Mouse (Mus musculus) stomach, embryonic 16.5 days (tissue): ENCODE results near the gene Vwce. TPM values are rescaled to one million over a fixed set of nuclear protein-coding genes. Genes with fewer than 3 reads are reported as not detected.

ENCODE experiments used
- ATAC-seq: fragments of 200-750 bp; cut with Nextera tagmentation; 2 replicates; pipeline ENCODE4 v1.8.0; 2017; ENCODE audit warnings: moderate number of reproducible peaks, moderate TSS enrichment; ENCODE audit not compliant: insufficient read depth, low FRiP score
- H3K27ac ChIP-seq: fragments of 300-500 bp; sonication (generic); 2 replicates; pipeline ENCODE4 v1.5.1; 2014; ENCODE audit warnings: low read length
- H3K27me3 ChIP-seq: fragments of 300-500 bp; sonication (generic); 2 replicates; pipeline ENCODE4 v1.6.1; 2014; ENCODE audit warnings: low read length, control low read depth, mixed read lengths; ENCODE audit not compliant: control insufficient read depth, insufficient read depth
- H3K36me3 ChIP-seq: fragments of 300-500 bp; sonication (generic); 2 replicates; pipeline ENCODE4 v1.6.1; 2014; ENCODE audit warnings: low read length; ENCODE audit not compliant: control insufficient read depth, insufficient read depth
- H3K4me1 ChIP-seq: fragments of 300-500 bp; sonication (generic); 2 replicates; pipeline ENCODE4 v1.6.1; 2014; ENCODE audit warnings: low read length, control low read depth, mixed read lengths; ENCODE audit not compliant: control insufficient read depth, insufficient read depth
- H3K4me2 ChIP-seq: fragments of 300-500 bp; sonication (generic); 2 replicates; pipeline ENCODE4 v1.6.1; 2014; ENCODE audit warnings: low read depth, low read length, mixed read lengths
- H3K4me3 ChIP-seq: fragments of 300-500 bp; sonication (generic); replicated peaks from 2 replicates; pipeline ENCODE4 v1.5.1; 2014; ENCODE audit warnings: mild to moderate bottlenecking, low read length
- H3K9ac ChIP-seq: fragments of 300-500 bp; sonication (generic); 2 replicates; pipeline ENCODE4 v1.6.1; 2014; ENCODE audit warnings: low read length
- H3K9me3 ChIP-seq: fragments of 300-500 bp; sonication (generic); replicated peaks from 2 replicates; pipeline ENCODE4 v1.6.1; 2016; ENCODE audit warnings: low read length, control low read depth; ENCODE audit not compliant: control insufficient read depth
- WGBS: fragments of 180-500 bp; shearing (Covaris S2); extraction: QIAGEN DNeasy Blood & Tissue Kit; methylation state at CpG from one replicate; pipeline ENCODE4 v1.1.7; 2014; 5-methylcytosine and 5-hydroxymethylcytosine counted together
- polyA plus RNA-seq: library from polyadenylated mRNA; unstranded; fragments of >200 nt; fragmentation: Nextera tagmentation; extraction: Ambion mirVana; gene quantifications from 2 replicates; pipeline ENCODE4 v1.2.1, GENCODE M21; 2015

The Vwce gene
- polyA plus RNA-seq: 1.2 and 2.0 TPM in 2 replicates

DNA sequence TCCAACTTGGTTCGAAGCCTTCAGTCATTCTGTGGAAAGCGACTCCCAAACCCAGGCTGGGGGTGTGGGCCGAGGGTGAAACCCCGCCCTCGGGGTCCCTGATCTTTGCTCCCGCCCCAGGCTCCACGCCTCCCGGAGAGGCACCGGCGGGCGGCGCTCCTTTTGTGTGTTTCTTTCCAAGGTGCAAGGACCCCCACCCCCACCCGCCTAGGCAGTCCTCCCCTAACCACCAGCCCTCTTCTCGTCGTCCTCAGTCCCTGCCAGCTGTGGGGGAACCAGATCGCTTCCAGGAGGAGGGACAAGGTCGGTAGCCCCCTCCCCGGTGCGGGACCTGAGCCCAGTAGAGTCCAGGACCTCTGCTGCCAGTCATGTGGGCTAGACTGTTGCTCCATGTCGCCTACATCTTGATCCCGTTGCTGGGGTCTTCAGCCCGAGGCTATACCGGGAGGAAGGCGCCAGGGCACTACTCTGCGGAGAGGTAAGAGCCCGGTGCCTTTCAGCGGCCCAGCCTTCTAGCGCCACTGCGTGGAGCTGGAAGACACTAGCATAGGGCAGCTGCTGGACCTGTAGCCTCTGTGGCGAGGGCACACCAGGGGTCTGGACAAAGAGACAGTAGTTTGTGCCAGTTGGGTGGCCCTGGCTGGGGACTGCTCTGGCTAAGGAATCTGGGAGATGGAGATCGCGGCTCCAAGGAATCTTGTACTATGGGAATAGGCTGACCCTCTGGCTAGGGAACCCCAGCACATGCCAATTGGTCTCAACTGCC lies at the start of gene Vwce:
Gene Vwce (plus strand): TSS at position 108 of the 766 bp plus-strand sequence.
- Histone ChIP-seq H3K36me3 (0 out of 2 replicates have a peak, but pooled peaks cover 3% of the 10 kb centered on the region), H3K27me3 (no peaks in the 10 kb centered on the region), H3K4me1 (peaks cover 15% of the 10 kb centered on the region), H3K4me2 (peak within 1 kb of the TSS; percentile 81), H3K4me3 (peak within 1 kb of the TSS; percentile 46), H3K9me3 (no peaks in the 10 kb centered on the region), H3K27ac (no peak within 1 kb of the TSS; the same call in 1 of the 2 replicates), H3K9ac (peak within 1 kb of the TSS; percentile 62)
- whole genome bisulfite sequencing: 2% methylated on average over 32 of the region's 32 CpGs
- peak; percentile 71 for ATAC-seq

DNA sequence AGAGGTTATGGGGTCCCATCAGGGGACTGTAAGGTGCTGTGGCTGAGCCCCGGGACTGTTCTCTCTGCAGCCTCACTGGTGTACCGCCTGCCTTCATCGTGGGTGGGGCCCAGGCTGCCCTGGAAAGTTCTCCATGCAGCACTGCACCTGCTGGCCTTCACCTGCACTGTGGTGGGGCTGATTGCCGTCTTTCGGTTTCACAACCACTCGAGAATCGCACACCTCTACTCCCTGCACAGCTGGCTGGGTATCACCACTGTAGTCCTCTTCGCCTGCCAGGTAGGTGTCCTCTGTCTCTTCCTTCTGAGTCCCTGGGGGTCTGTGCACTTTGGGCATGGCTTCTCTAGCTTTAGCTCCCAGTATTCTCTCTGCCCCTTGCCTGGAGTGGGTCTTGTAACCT lies 48.9 kb upstream of the Vwce start:
- peak; percentile 25; the same call in 1 of the 2 replicates for ATAC-seq
- Histone ChIP-seq H3K9ac (no peak overlapping the region), H3K27ac (no peak overlapping the region), H3K27me3 (no peaks in the 10 kb centered on the region), H3K4me1 (no peaks in the 10 kb centered on the region), H3K4me3 (no peak overlapping the region), H3K9me3 (no peaks in the 10 kb centered on the region), H3K36me3 (no peaks in the 10 kb centered on the region), H3K4me2 (no peak overlapping the region)
- WGBS: 68% methylated on average over 8 of the region's 8 CpGs

DNA sequence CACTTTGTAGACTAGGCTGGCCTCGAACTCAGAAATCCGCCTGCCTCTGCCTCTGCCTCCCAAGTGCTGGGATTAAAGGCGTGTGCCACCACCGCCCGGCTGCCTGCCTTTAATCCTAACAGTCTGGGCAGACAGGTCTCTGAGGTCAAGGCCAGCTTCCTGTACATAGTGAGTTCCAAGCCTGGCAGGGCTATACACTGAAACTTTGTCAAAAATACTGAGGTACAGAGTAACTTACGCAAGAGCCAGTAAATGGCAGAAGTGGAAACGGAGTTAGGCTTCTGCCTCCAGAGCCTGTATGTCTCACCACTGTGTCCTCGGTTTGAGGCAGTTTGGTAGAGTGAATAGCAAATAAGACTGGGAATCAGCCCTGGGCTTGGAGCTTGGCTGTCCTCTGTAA lies 46.8 kb upstream of the Vwce start:
- Histone ChIP-seq H3K4me3 (no peak overlapping the region), H3K27ac (no peak overlapping the region), H3K9me3 (no peaks in the 10 kb centered on the region), H3K9ac (no peak overlapping the region), H3K36me3 (no peaks in the 10 kb centered on the region), H3K4me2 (no peak overlapping the region), H3K4me1 (no peaks in the 10 kb centered on the region), H3K27me3 (no peaks in the 10 kb centered on the region)
- 84% methylated on average over 8 of the region's 8 CpGs for WGBS
- ATAC-seq: no peak

DNA sequence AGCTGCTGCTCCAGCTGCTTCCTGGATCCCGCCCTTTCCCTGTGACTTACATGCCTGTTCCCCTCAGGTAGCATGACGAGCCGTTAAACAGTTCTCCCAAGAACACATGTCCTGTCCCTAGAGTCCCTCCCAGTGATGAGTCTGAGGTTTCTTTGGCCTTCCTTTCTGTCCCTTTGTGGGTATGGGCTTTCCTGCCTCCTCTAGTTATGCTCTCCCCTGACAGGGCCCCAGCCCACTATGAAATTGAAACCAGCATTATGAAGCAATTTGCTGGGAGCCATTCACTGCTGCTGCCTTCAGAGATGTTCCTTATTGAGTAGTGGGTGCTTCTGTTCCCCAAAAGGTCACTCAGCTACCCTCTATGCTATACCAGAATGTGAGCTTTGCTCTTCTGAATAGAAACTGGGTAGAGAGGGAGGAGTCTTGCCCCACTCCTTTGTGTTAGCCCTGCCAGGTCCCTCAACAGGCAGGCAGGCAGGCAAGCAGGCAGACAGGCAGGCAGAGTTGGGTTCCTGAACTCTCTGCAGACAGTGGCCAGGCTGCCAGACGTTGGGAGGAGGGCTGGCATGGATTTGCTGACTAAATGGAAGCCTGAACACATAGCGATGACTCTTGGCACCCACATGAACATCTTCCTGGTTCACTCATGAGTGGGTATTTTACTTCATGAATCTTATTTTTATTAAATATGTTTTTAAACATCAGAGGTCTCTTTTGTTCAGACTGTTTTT lies 44.7 kb upstream of the Vwce start:
- no peak overlapping the region for H3K27ac ChIP-seq
- H3K4me1 ChIP-seq: no peaks in the 10 kb centered on the region
- no peak overlapping the region for H3K4me3 ChIP-seq
- no peak overlapping the region for H3K4me2 ChIP-seq
- WGBS: 65% methylated on average over 5 of the region's 5 CpGs
- no peak for ATAC-seq
- H3K9ac ChIP-seq: no peak overlapping the region
- no peaks in the 10 kb centered on the region for H3K9me3 ChIP-seq
- no peaks in the 10 kb centered on the region for H3K27me3 ChIP-seq
- H3K36me3 ChIP-seq: no peaks in the 10 kb centered on the region

DNA sequence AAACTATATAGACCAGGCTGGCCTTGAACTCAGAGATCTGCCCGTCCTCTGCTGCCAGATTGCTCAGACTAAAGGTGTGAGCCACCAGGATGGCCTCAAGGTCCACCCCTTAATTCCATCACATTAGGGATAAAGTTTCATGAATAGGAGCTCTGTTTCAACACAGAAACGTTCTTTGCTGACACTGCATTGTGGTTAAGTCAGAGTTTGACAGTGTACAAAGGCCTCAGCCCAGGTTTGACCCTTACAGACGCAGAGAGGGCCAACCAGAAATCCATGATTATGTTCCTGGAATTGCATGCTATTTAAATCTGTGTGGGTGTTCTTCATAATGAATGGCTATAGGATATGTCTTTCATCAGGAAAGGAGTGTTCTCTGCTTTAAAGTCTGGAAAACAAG lies 43.7 kb upstream of the Vwce start:
- 60% methylated on average over 3 of the region's 3 CpGs for WGBS
- no peak for ATAC-seq
- no peaks in the 10 kb centered on the region for H3K27me3 ChIP-seq
- no peak overlapping the region for H3K9ac ChIP-seq
- H3K27ac ChIP-seq: no peak overlapping the region
- no peaks in the 10 kb centered on the region for H3K36me3 ChIP-seq
- no peaks in the 10 kb centered on the region for H3K9me3 ChIP-seq
- H3K4me1 ChIP-seq: no peaks in the 10 kb centered on the region
- H3K4me2 ChIP-seq: no peak overlapping the region
- H3K4me3 ChIP-seq: no peak overlapping the region

DNA sequence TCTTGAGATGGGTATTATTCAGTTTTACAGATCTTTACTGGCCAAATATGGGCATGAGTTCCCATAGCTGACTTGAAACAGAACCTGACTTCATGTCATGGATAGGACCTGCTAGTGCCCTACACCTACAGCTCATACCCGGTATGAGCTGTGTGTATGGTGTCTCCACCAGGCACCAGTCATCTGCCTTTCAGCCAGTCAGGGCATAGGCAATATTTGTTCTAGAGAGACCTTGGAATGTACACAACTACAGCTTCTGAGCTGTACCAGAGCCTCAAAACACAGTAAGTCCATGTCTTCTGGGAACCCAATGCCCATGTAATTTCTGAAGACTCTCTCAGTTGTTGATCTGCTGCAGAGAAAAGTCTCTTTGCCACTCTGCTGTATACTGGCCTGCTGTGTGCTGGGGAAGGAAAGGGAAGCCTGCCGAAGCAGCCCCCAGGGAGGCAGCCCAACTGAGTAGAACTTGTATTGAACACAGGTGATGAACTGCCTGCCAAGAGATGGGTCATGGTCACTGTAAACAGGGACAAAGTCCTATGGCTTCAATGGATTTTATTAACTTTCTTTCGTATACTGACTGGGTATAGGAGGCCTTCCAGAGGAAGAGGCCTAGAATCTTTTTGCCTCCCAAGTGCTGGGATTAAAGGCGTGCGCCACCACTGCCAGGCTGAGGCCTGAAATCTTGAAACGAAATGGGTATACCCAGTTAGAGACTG lies 42.2 kb upstream of the Vwce start:
- H3K9ac ChIP-seq: no peak overlapping the region
- no peaks in the 10 kb centered on the region for H3K36me3 ChIP-seq
- no peaks in the 10 kb centered on the region for H3K9me3 ChIP-seq
- H3K4me2 ChIP-seq: no peak overlapping the region
- no peak for ATAC-seq
- no peak overlapping the region for H3K27ac ChIP-seq
- H3K27me3 ChIP-seq: no peaks in the 10 kb centered on the region
- 90% methylated on average over 6 of the region's 6 CpGs for WGBS
- H3K4me3 ChIP-seq: no peak overlapping the region
- H3K4me1 ChIP-seq: no peaks in the 10 kb centered on the region

DNA sequence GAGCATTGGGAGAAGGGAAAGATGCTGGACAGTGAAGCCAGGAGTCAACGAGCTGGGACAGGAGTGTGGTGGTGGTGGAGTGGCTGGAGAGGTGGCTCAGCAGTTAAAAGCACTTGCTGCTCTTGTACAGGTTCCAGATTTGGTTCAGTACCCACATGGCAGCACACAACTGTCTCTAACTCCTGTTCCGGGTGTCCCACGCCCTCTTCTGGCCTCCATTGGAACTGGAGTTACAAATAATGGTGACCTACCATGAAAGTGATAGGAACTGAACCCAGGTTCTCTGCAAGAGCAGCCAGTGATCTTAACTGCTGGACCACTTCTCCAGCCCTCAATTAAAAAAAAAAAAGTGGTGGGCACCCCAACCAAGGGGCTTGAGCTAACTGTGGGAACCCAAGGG lies 35.8 kb upstream of the Vwce start:
- no peak for ATAC-seq
- H3K36me3 ChIP-seq: no peaks in the 10 kb centered on the region
- no peak overlapping the region for H3K4me3 ChIP-seq
- no peaks in the 10 kb centered on the region for H3K9me3 ChIP-seq
- no peak overlapping the region for H3K27ac ChIP-seq
- no peaks in the 10 kb centered on the region for H3K4me1 ChIP-seq
- no peak overlapping the region for H3K4me2 ChIP-seq
- no peaks in the 10 kb centered on the region for H3K27me3 ChIP-seq
- no peak overlapping the region for H3K9ac ChIP-seq
- 35% methylated on average over 3 of the region's 3 CpGs for WGBS

DNA sequence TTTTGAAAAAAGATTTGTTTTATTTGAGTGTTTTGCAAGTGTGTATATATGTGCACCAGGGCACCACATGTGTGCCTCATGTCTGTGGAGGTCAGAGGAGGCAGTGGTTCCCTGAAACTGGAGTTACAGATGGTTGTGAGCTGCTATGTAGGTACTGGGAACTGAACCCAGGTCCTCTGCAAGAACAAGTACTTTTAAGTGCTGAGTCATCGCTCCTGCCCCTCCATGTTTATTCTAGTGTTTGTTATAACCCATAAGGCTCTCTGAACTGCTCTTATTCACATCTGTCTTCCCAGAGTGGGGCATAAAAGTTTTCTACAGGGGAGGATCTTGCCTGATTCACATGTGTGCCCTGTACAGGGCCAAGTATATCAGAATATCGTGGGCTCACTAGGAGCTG lies 34.4 kb upstream of the Vwce start:
- WGBS: 92% methylated on average over 2 of the region's 2 CpGs
- Histone ChIP-seq H3K36me3 (no peaks in the 10 kb centered on the region), H3K9me3 (no peaks in the 10 kb centered on the region), H3K4me1 (peaks cover 3% of the 10 kb centered on the region), H3K27me3 (no peaks in the 10 kb centered on the region), H3K4me3 (no peak overlapping the region), H3K9ac (no peak overlapping the region), H3K27ac (no peak overlapping the region), H3K4me2 (no peak overlapping the region)
- ATAC-seq: no peak
